In genomic region chr3:116808507-116809217, GRCm38 (mm10) we compare ENCODE assay signal across 8 mouse cellular contexts. TPM values are rescaled to one million over a fixed set of nuclear protein-coding genes. Genes with fewer than 3 reads are reported as not detected.
DNase-seq lines count a peak whose midpoint lies in the region; ATAC-seq and TF ChIP-seq lines count a peak whose summit lies in the region.

No protein-coding gene starts in this region.

- peak; percentile 95 for DNase-seq in heart, adult 11 months
- DNase-seq in heart, postnatal 25 days (ENCODE audit: low spot score), result no peak
- no peak for DNase-seq in hindbrain, postnatal 0 days (ENCODE audit: low spot score)
- DNase-seq in lung, postnatal 0 days (ENCODE audit: low spot score), result peak; percentile 57
- peak; percentile 11 to 16 for DNase-seq in spleen, postnatal 14 days (ENCODE audit: low spot score in 2 of 2)
- no peak for DNase-seq in MN1 (ENCODE audit: low spot score)

- H3K4me2 ChIP-seq in hindbrain, postnatal 0 days (ENCODE audit: low read depth, low read length), result peak overlapping the region; percentile 53
- peak overlapping the region; percentile 86 for H3K4me2 ChIP-seq in lung, postnatal 0 days (replicated peaks; ENCODE audit: low read depth, low read length)

- no peaks in the 10 kb centered on the region for H3K36me3 ChIP-seq in hindbrain, postnatal 0 days (ENCODE audit: insufficient read depth, low read length)
- H3K36me3 ChIP-seq in lung, postnatal 0 days (ENCODE audit: insufficient read depth, low read length), result no peaks in the 10 kb centered on the region

- H3K27ac ChIP-seq in hindbrain, postnatal 0 days, result peak overlapping the region; percentile 86
- H3K27ac ChIP-seq in lung, postnatal 0 days (ENCODE audit: low read length), result peak overlapping the region; percentile 86

- peak overlapping the region; percentile 66 for H3K9ac ChIP-seq in hindbrain, postnatal 0 days (replicated peaks; ENCODE audit: low read length)
- peak overlapping the region; percentile 75 for H3K9ac ChIP-seq in lung, postnatal 0 days (replicated peaks; ENCODE audit: low read depth)

- TF ChIP-seq CTCF in hindbrain, postnatal 0 days (IDR thresholded peaks at IDR 0.05; ENCODE audit: low read depth), result no peak
- no peak for TF ChIP-seq CTCF in lung, postnatal 0 days (IDR thresholded peaks at IDR 0.05)

- H3K27me3 ChIP-seq in hindbrain, postnatal 0 days (ENCODE audit: insufficient read depth, low read length), result no peaks in the 10 kb centered on the region
- no peaks in the 10 kb centered on the region for H3K27me3 ChIP-seq in lung, postnatal 0 days (replicated peaks; ENCODE audit: insufficient read depth, low read length)

- ATAC-seq in CD4-positive, CD25-positive, alpha-beta regulatory T cell, adult 4 months, result peak; percentile 27
- 0 out of 2 replicates have a peak, but pooled peaks have one; percentile 26 for ATAC-seq in erythroblast, adult 5-6 weeks (replicated peaks; ENCODE audit: low FRiP score, poor library complexity, severe bottlenecking)
- peak; percentile 58 for ATAC-seq in hindbrain, postnatal 0 days
- peak; percentile 39 for ATAC-seq in lung, postnatal 0 days

- intact Hi-C loops in heart, postnatal 25 days (cut with DNase I), result loop anchor here (10.0 kb wide), 1 partner anchor 156 kb away; the partner anchor contains the start of genes 4930455H04Rik and Palmd

- H3K4me1 ChIP-seq in hindbrain, postnatal 0 days (ENCODE audit: insufficient read depth, low read length), result peaks cover 4% of the 10 kb centered on the region; the same call in 1 of the 2 replicates
- peaks cover 9% of the 10 kb centered on the region; the same call in 1 of the 2 replicates for H3K4me1 ChIP-seq in lung, postnatal 0 days (ENCODE audit: insufficient read depth, low read depth, low read length)

- H3K9me3 ChIP-seq in hindbrain, postnatal 0 days (ENCODE audit: low read length), result no peaks in the 10 kb centered on the region
- H3K9me3 ChIP-seq in lung, postnatal 0 days (ENCODE audit: low read length), result no peaks in the 10 kb centered on the region

- TF ChIP-seq EP300 in lung, postnatal 0 days (IDR thresholded peaks at IDR 0.05), result no peak

- WGBS in hindbrain, postnatal 0 days, result 59% methylated on average over 10 of the region's 10 CpGs
- WGBS in lung, postnatal 0 days, result 58% methylated on average over 10 of the region's 10 CpGs

- peak overlapping the region; percentile 65 for H3K4me3 ChIP-seq in hindbrain, postnatal 0 days (ENCODE audit: low read length)
- H3K4me3 ChIP-seq in lung, postnatal 0 days (ENCODE audit: low read depth, low read length), result peak overlapping the region; percentile 60

RNA-seq across cellular contexts. Expression of gene Agl, which starts 0.7 kb away (rescaled TPM):
- 100 to 1,000 TPM; 199 to 210 TPM for total RNA-seq in heart, postnatal 25 days (2021)
- 1 to 10 TPM; 2.5 to 3.5 TPM for polyA plus RNA-seq in CD4-positive, CD25-positive, alpha-beta regulatory T cell, adult 4 months (2017; shearing (Covaris generic))
- 3.3 and 4.4 TPM in 2 replicates for total RNA-seq in erythroblast, adult 5-6 weeks (2015; ENCODE audit: low replicate concordance)
- 3.9 and 4.2 TPM in 2 replicates for total RNA-seq in erythroblast, adult 5-6 weeks (2017; ENCODE audit: low replicate concordance)
- 14.3 and 16.1 TPM in 2 replicates for total RNA-seq in hindbrain, postnatal 0 days (2014; rRNA removed)
- polyA plus RNA-seq in hindbrain, postnatal 0 days (2015; fragmentation: Nextera tagmentation; extraction: Ambion mirVana), result 13.6 and 13.9 TPM in 2 replicates
- 6.3 and 6.5 TPM in 2 replicates for polyA plus RNA-seq in lung, postnatal 0 days (2015; fragmentation: Nextera tagmentation; extraction: Ambion mirVana)

RNA-seq across cellular contexts. Expression of gene Frrs1, which starts 50.6 kb away (rescaled TPM):
- total RNA-seq in heart, postnatal 25 days (2021), result 1 to 10 TPM; 3.1 to 4.8 TPM
- 10 to 100 TPM; 39.8 to 46.7 TPM for polyA plus RNA-seq in CD4-positive, CD25-positive, alpha-beta regulatory T cell, adult 4 months (2017; shearing (Covaris generic))
- 6.5 and 11.3 TPM in 2 replicates for total RNA-seq in erythroblast, adult 5-6 weeks (2015; ENCODE audit: low replicate concordance)
- 5.6 and 9.5 TPM in 2 replicates for total RNA-seq in erythroblast, adult 5-6 weeks (2017; ENCODE audit: low replicate concordance)
- 3.3 and 4.1 TPM in 2 replicates for total RNA-seq in hindbrain, postnatal 0 days (2014; rRNA removed)
- polyA plus RNA-seq in hindbrain, postnatal 0 days (2015; fragmentation: Nextera tagmentation; extraction: Ambion mirVana), result 5.0 and 6.0 TPM in 2 replicates
- polyA plus RNA-seq in lung, postnatal 0 days (2015; fragmentation: Nextera tagmentation; extraction: Ambion mirVana), result 5.6 and 6.0 TPM in 2 replicates

Comparison
In these comparisons a context has a peak if more than half of its experiments do, and no peak if none do; other contexts are left out.
1. DNase-seq: peak in heart, adult 11 months (single experiment), lung, postnatal 0 days (single experiment) and spleen, postnatal 14 days (2 of 2); none in heart, postnatal 25 days (single experiment), hindbrain, postnatal 0 days (single experiment) and MN1 (single experiment).
2. RNA of gene Agl, which starts 0.7 kb away (total RNA-seq): 199 to 210 TPM in heart, postnatal 25 days; 14.3 to 16.1 TPM in hindbrain, postnatal 0 days and 3.3 to 4.4 TPM in erythroblast, adult 5-6 weeks; every median in the first group is over 10 times any median in the second.
3. Peak in every context shown above with its lines, with median percentiles within 50 percentile points of each other: ATAC-seq.